17 mouse cellular contexts compared by ENCODE assay signal in genomic region chr2:45693291-45694020, GRCm38 (mm10).
A peak's percentile ranks its signal among the peaks of the same experiment; 100 is the strongest.
DNase-seq lines count a peak whose midpoint lies in the region; ATAC-seq and TF ChIP-seq lines count a peak whose summit lies in the region.
"Had no signal": no experiment of that assay in that cellular context is flagged by ENCODE, and none has a peak within 500 bp of the region (broad histone marks: within the 10 kb centered on the region; RNA-seq: fewer than 3 reads in every experiment).

No protein-coding gene starts in this region.

- intact Hi-C loops in gastrocnemius, adult 2 months (cut with DNase I), result no loop called here

- no peak for TF ChIP-seq CTCF in gastrocnemius, adult 2 months (IDR thresholded peaks at IDR 0.05)

- H3K4me1 ChIP-seq in kidney, embryonic 16.5 days (ENCODE audit: insufficient read depth, low read length), result no peaks in the 10 kb centered on the region
- no peaks in the 10 kb centered on the region for H3K4me1 ChIP-seq in kidney, embryonic 14.5 days (ENCODE audit: control insufficient read depth, insufficient read depth, low read length)
- H3K4me1 ChIP-seq in brown adipose tissue, adult 24 weeks (ENCODE audit: control insufficient read depth, insufficient read depth, insufficient read length, low read length), result no peaks in the 10 kb centered on the region
- no peaks in the 10 kb centered on the region for H3K4me1 ChIP-seq in midbrain, embryonic 14.5 days (ENCODE audit: control insufficient read depth, insufficient read depth, low read length)
- H3K4me1 ChIP-seq: limb, embryonic 13.5 days had no signal

- peak overlapping the region; percentile 60 for H3K27ac ChIP-seq in gastrocnemius, adult 2 months
- 0 out of 2 replicates have a peak overlapping the region, but pooled peaks have one; percentile 3 for H3K27ac ChIP-seq in kidney, embryonic 16.5 days (ENCODE audit: low read length)
- no peak overlapping the region for H3K27ac ChIP-seq in kidney, embryonic 14.5 days (ENCODE audit: low read depth, low read length)
- peak overlapping the region; percentile 74 for H3K27ac ChIP-seq in brown adipose tissue, adult 24 weeks (replicated peaks; ENCODE audit: low read depth, low read length)
- H3K27ac ChIP-seq in midbrain, embryonic 14.5 days (replicated peaks; ENCODE audit: low read depth, low read length), result no peak overlapping the region
- H3K27ac ChIP-seq: hindbrain, embryonic 12.5 days; limb, embryonic 13.5 days had no signal

- no peak overlapping the region for H3K4me3 ChIP-seq in gastrocnemius, adult 2 months
- no peak overlapping the region for H3K4me3 ChIP-seq in kidney, embryonic 16.5 days (ENCODE audit: low read length)
- no peak overlapping the region for H3K4me3 ChIP-seq in kidney, embryonic 14.5 days (ENCODE audit: low read length)
- no peak overlapping the region for H3K4me3 ChIP-seq in brown adipose tissue, adult 24 weeks (ENCODE audit: insufficient read depth, low read depth, low read length)
- no peak overlapping the region for H3K4me3 ChIP-seq in midbrain, embryonic 14.5 days (replicated peaks; ENCODE audit: low read depth, low read length)
- H3K4me3 ChIP-seq: hindbrain, embryonic 12.5 days; limb, embryonic 13.5 days had no signal

- DNase-seq in gastrocnemius, adult 2 months, result no peak
- DNase-seq in gastrocnemius, adult 8-10 months (ENCODE audit: low spot score in 2 of 2), result no peak
- DNase-seq in midbrain, embryonic 14.5 days, result peak; percentile 24
- no peak for DNase-seq in spleen, postnatal 4 days (ENCODE audit: low spot score in 2 of 2)
- DNase-seq: cerebellum, postnatal 10 days; gastrocnemius, postnatal 25 days; kidney, postnatal 4 days; lung, postnatal 36 days; thymus, adult 2 months had no signal

- H3K9ac ChIP-seq in kidney, embryonic 16.5 days (replicated peaks; ENCODE audit: low read length), result no peak overlapping the region
- H3K9ac ChIP-seq in kidney, embryonic 14.5 days (ENCODE audit: low read depth, low read length), result no peak overlapping the region
- no peak overlapping the region for H3K9ac ChIP-seq in midbrain, embryonic 14.5 days (replicated peaks; ENCODE audit: low read length)
- H3K9ac ChIP-seq: hindbrain, embryonic 12.5 days; limb, embryonic 13.5 days had no signal

- no peaks in the 10 kb centered on the region for H3K27me3 ChIP-seq in kidney, embryonic 16.5 days (ENCODE audit: insufficient read depth, low read length)
- no peaks in the 10 kb centered on the region for H3K27me3 ChIP-seq in kidney, embryonic 14.5 days (ENCODE audit: control insufficient read depth, insufficient read depth, low read length)
- H3K27me3 ChIP-seq in midbrain, embryonic 14.5 days (ENCODE audit: control insufficient read depth, insufficient read depth, low read length), result no peaks in the 10 kb centered on the region
- H3K27me3 ChIP-seq: hindbrain, embryonic 12.5 days; limb, embryonic 13.5 days had no signal

- H3K36me3 ChIP-seq in kidney, embryonic 16.5 days (ENCODE audit: insufficient read depth, low read length), result no peaks in the 10 kb centered on the region
- H3K36me3 ChIP-seq in kidney, embryonic 14.5 days (ENCODE audit: control insufficient read depth, insufficient read depth, low read length), result no peaks in the 10 kb centered on the region
- H3K36me3 ChIP-seq in midbrain, embryonic 14.5 days (ENCODE audit: control insufficient read depth, insufficient read depth, low read length), result no peaks in the 10 kb centered on the region
- H3K36me3 ChIP-seq: hindbrain, embryonic 12.5 days; limb, embryonic 13.5 days had no signal

- H3K9me3 ChIP-seq in kidney, embryonic 16.5 days (ENCODE audit: low read length), result no peaks in the 10 kb centered on the region
- no peaks in the 10 kb centered on the region for H3K9me3 ChIP-seq in kidney, embryonic 14.5 days (ENCODE audit: control insufficient read depth, low read length)
- H3K9me3 ChIP-seq in midbrain, embryonic 14.5 days (ENCODE audit: control insufficient read depth, low read length), result no peaks in the 10 kb centered on the region
- H3K9me3 ChIP-seq: hindbrain, embryonic 12.5 days; limb, embryonic 13.5 days had no signal

- 62% methylated on average over 8 of the region's 8 CpGs for WGBS in kidney, embryonic 16.5 days
- WGBS in kidney, embryonic 14.5 days, result 67% methylated on average over 8 of the region's 8 CpGs
- 13% methylated on average over 8 of the region's 8 CpGs for WGBS in midbrain, embryonic 14.5 days

- H3K4me2 ChIP-seq in kidney, embryonic 16.5 days (replicated peaks; ENCODE audit: low read depth, low read length), result no peak overlapping the region
- H3K4me2 ChIP-seq in kidney, embryonic 14.5 days (replicated peaks; ENCODE audit: low read depth, low read length), result no peak overlapping the region
- no peak overlapping the region for H3K4me2 ChIP-seq in midbrain, embryonic 14.5 days (ENCODE audit: low read length)
- H3K4me2 ChIP-seq: hindbrain, embryonic 12.5 days; limb, embryonic 13.5 days had no signal

- ATAC-seq in kidney, embryonic 16.5 days (ENCODE audit: low FRiP score, low TSS enrichment), result no peak
- no peak for ATAC-seq in kidney, embryonic 14.5 days (ENCODE audit: low FRiP score, low TSS enrichment)
- ATAC-seq in midbrain, embryonic 14.5 days (ENCODE audit: low FRiP score, low TSS enrichment), result no peak
- ATAC-seq: activated CD4-positive, CD25-positive, alpha-beta regulatory T cell, adult 4 months; CD4-positive, CD25-positive, alpha-beta regulatory T cell, adult 4 months; intestine, embryonic 16.5 days had no signal

Comparison
In these comparisons a context has a peak if more than half of its experiments do, and no peak if none do; other contexts are left out.
1. H3K27ac ChIP-seq: peak in gastrocnemius, adult 2 months (single experiment), kidney, embryonic 16.5 days (single experiment) and brown adipose tissue, adult 24 weeks (single experiment); none in kidney, embryonic 14.5 days (single experiment) and midbrain, embryonic 14.5 days (single experiment).